Mouse (Mus musculus) lung, adult 10 weeks (tissue): ENCODE data around the gene Tmem45a. TPM values are rescaled to one million over a fixed set of nuclear protein-coding genes. Genes with fewer than 3 reads are reported as not detected.

ENCODE experiments used
- polyA plus RNA-seq: library from polyadenylated mRNA; stranded (reverse); fragments of 350-450 nt; fragmentation: Illumina TruSeq; extraction: RNeasy Lipid Tissue Mini Kit (QIAGEN cat#74804); gene quantifications from one replicate; pipeline ENCODE4 v1.2.3, GENCODE M21; 2014; ENCODE audit warnings: low read depth, low replicate concordance; ENCODE audit not compliant: insufficient read depth

The Tmem45a gene
- 10.2 TPM for polyA plus RNA-seq

DNA sequence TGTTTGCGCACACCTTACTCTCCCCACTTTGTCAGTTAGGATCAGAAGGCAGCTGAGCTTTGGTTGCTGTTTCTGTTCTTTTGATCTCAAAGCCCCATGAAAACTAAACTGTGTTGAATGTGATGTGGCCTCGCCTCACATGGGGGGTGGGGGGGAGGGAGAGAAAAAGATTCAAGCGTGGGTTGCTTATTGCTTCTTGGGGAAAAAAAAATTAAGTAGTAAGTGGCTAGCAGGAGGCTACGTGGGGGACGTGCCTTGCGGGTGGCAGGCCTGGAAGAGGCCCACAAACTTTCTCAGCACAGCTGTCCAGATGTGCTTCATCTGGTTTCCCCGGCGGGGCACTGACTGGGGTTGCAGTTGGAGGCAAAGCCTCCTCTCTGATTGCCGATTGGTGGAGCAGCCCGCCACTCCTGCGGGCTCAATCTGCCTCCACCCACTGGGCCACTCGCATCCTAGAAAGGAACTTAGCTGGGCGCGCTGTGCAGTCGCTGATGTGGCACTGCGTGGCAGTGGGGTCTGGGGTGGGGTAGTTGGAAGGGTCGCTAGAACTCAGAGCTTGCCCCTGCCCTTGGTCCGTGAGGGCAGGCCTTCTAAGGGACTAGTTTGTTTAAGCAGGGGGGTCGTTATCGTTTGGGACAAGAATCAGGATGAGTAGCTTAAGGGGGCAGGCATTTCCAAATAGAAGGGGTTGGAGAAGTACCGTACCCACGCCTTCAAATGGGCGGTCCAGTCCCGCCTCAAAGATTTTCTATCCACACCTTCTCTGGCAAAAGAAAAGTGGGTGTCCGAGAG is at the start of gene Tmem45a:
Tmem45a (minus strand) TSS at position 343 of the 792 bp plus-strand sequence.

DNA sequence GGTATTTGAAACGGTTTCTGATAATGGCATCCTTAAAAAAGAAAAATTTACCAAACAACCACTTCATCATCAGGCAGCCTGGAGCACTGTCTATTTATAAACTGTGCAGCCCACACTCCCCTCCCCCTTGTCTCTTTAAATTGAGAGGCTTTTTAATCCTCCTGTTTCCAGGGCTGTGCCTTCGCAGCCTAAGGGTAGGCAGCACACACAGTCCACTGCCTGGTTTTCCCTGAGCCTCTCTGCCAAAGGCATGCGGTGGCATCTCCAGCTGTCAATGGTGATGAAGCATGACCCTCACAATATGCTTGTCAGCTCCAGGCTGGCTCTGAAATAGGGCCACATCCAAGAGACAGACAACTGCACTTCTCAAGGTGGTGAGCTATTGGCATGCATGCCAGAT is 42.1 kb upstream of the Tmem45a start, which contains the start of gene Lnp1:
Lnp1 (minus strand) TSS at position 39 of the 400 bp plus-strand sequence.

GRCm38 (mm10) chr16:56795481-56796139 is 90.4 kb downstream of the Tmem45a start, which contains the start of gene Adgrg7:
Gene Adgrg7, minus strand, starts transcription at chr16:56795855.

Other genes starting within 250 kb of the Tmem45a start
- gene Tfg, start 168.7 kb downstream of the Tmem45a start, polyA plus RNA-seq: 32.7 TPM
- not detected for gene Adgrg7, start 90.3 kb downstream of the Tmem45a start, polyA plus RNA-seq
- not detected for gene Lnp1, start 41.9 kb upstream of the Tmem45a start, polyA plus RNA-seq
- not detected for gene Tmem45a2, start 185.2 kb upstream of the Tmem45a start, polyA plus RNA-seq
- gene Tomm70a, start 235.5 kb upstream of the Tmem45a start, polyA plus RNA-seq: 13.1 TPM